Mouse (Mus musculus): ENCODE measurements at regions not wholly inside any gene's neighbourhood (a gene's known extent, or its start where the extent isn't known, plus 50 kb on each side); places are given as distances from the start of the nearest gene placed in this dataset.
A peak's percentile ranks its signal among the peaks of the same experiment; 100 is the strongest.

DNA sequence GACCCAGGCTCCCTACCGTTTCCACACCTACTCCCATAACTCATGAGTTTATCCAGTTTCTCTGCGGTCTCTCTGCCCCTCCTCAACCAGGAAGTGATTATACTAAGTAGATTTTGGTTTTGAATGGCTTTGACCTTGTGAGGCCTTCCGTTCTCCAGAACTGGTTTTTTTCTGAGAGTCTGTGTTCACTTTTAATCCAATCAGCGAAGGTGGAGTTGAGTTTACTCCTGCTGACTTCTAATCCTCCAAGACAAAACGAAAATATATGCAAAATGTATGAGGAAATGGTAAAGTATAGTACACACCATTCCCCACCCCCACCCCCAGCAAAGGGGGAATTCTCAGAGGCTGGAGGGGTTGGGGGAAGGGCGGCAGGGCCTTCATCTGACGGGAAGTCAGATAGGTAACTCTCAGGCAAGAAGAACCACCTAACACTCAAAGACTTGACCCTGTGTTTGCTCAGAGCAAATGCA, 73.6 kb upstream of the Atl2 start:
- no peak overlapping the region for H3K4me2 ChIP-seq (ENCODE audit: low read depth)
- TF ChIP-seq POLR2A (IDR thresholded peaks at IDR 0.05; ENCODE audit: insufficient read length, low read depth) = no peak
- no peak for TF ChIP-seq TCF3 (IDR thresholded peaks at IDR 0.05; ENCODE audit: insufficient read length, low read depth)
- TF ChIP-seq REST (IDR thresholded peaks at IDR 0.05; ENCODE audit: insufficient read depth, insufficient read length) = no peak
- no peak for TF ChIP-seq E2F4 (IDR thresholded peaks at IDR 0.05; ENCODE audit: insufficient read depth)
- no peak for TF ChIP-seq MYOD1 (IDR thresholded peaks at IDR 0.05; ENCODE audit: control insufficient read depth in 1 of 3, insufficient read length in 2 of 3, low read depth in 2 of 3)
- no peak for TF ChIP-seq CEBPB (IDR thresholded peaks at IDR 0.05; ENCODE audit: insufficient read depth, poor library complexity, severe bottlenecking)
- TF ChIP-seq SRF (IDR thresholded peaks at IDR 0.05; ENCODE audit: control insufficient read depth, insufficient read length, low read depth) = no peak
- no peak for TF ChIP-seq MAX (IDR thresholded peaks at IDR 0.05; ENCODE audit: low read depth)
- no peak for TF ChIP-seq MYOG (IDR thresholded peaks at IDR 0.05; ENCODE audit: control insufficient read depth in 1 of 3, insufficient read depth in 1 of 3, insufficient read length in 2 of 3, low read depth in 2 of 3)
- no peak for TF ChIP-seq POLR2AphosphoS2 (IDR thresholded peaks at IDR 0.05; ENCODE audit: insufficient read length, low read depth)
- TF ChIP-seq TCF12 (IDR thresholded peaks at IDR 0.05; ENCODE audit: insufficient read depth, poor library complexity, severe bottlenecking) = no peak
- no peak for TF ChIP-seq USF1 (IDR thresholded peaks at IDR 0.05; ENCODE audit: low read depth)
- no peaks in the 10 kb centered on the region for H3K79me2 ChIP-seq (ENCODE audit: control insufficient read depth, insufficient read depth)
- peaks cover 36% of the 10 kb centered on the region for H3K27me3 ChIP-seq (ENCODE audit: control insufficient read depth, insufficient read depth, insufficient read length)
- H3K36me3 ChIP-seq (ENCODE audit: control insufficient read depth, insufficient read depth) = no peaks in the 10 kb centered on the region
- H3ac ChIP-seq (ENCODE audit: control insufficient read depth, insufficient read length) = no peak overlapping the region
- no peak overlapping the region for H3K4me3 ChIP-seq

DNA sequence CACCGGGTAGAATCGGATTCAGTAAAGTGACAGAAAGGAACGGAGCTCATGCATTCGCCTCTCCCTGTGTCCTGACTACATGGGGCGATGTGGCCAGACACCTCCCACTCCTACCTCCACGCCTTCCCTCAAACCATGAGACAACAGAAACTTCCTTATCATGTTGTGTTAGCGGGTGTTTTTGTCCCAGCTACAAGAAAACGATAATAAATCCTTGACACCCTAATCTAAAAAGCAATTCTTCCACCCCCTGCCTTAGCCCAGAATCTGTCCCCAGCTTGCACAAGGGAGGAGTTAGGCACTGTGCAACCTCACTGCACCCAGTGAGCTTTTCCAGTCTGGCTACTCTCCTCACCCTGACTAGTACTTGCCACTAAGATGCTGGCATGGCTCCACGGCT, 72.9 kb upstream of the Atl2 start:
- Histone ChIP-seq H3ac (ENCODE audit: control insufficient read depth, insufficient read length) (no peak overlapping the region), H3K4me2 (ENCODE audit: low read depth) (no peak overlapping the region), H3K36me3 (ENCODE audit: control insufficient read depth, insufficient read depth) (no peaks in the 10 kb centered on the region), H3K4me3 (no peak overlapping the region), H3K79me2 (ENCODE audit: control insufficient read depth, insufficient read depth) (no peaks in the 10 kb centered on the region), H3K27me3 (ENCODE audit: control insufficient read depth, insufficient read depth, insufficient read length) (peaks cover 36% of the 10 kb centered on the region)
- no peak for TF ChIP-seq TCF3 (IDR thresholded peaks at IDR 0.05; ENCODE audit: insufficient read length, low read depth)
- TF ChIP-seq SRF (IDR thresholded peaks at IDR 0.05; ENCODE audit: control insufficient read depth, insufficient read length, low read depth) = no peak
- TF ChIP-seq MYOG (IDR thresholded peaks at IDR 0.05; ENCODE audit: control insufficient read depth in 1 of 3, insufficient read depth in 1 of 3, insufficient read length in 2 of 3, low read depth in 2 of 3) = no peak
- no peak for TF ChIP-seq POLR2A (IDR thresholded peaks at IDR 0.05; ENCODE audit: insufficient read length, low read depth)
- TF ChIP-seq MYOD1 (IDR thresholded peaks at IDR 0.05; ENCODE audit: control insufficient read depth in 1 of 3, insufficient read length in 2 of 3, low read depth in 2 of 3) = no peak
- TF ChIP-seq TCF12 (IDR thresholded peaks at IDR 0.05; ENCODE audit: insufficient read depth, poor library complexity, severe bottlenecking) = no peak
- TF ChIP-seq REST (IDR thresholded peaks at IDR 0.05; ENCODE audit: insufficient read depth, insufficient read length) = no peak
- TF ChIP-seq E2F4 (IDR thresholded peaks at IDR 0.05; ENCODE audit: insufficient read depth) = no peak
- no peak for TF ChIP-seq POLR2AphosphoS2 (IDR thresholded peaks at IDR 0.05; ENCODE audit: insufficient read length, low read depth)
- no peak for TF ChIP-seq USF1 (IDR thresholded peaks at IDR 0.05; ENCODE audit: low read depth)
- no peak for TF ChIP-seq CEBPB (IDR thresholded peaks at IDR 0.05; ENCODE audit: insufficient read depth, poor library complexity, severe bottlenecking)
- no peak for TF ChIP-seq MAX (IDR thresholded peaks at IDR 0.05; ENCODE audit: low read depth)

DNA sequence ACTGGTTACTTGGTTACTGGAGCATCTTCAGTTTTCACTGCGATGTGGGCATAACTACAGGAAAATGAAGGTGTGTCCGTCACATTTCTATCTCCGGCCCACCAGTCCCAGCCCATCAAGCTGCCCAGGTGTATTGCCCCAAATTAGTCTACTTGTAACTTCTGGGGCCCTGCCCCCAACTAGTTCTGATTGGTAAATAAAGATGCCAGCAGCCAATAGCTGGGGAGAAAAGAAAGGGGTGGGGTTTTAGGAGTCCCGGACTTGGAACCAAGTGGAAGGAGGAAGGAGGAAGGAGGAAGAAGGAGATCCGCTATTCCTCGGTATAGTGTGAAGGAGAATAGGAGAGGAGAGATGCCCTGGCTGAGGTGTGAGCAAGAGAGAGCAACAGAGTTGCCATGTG, 71.1 kb upstream of the Atl2 start:
- H3K4me3 ChIP-seq = no peak overlapping the region
- no peaks in the 10 kb centered on the region for H3K79me2 ChIP-seq (ENCODE audit: control insufficient read depth, insufficient read depth)
- H3K4me2 ChIP-seq (ENCODE audit: low read depth) = no peak overlapping the region
- TF ChIP-seq POLR2AphosphoS2 (IDR thresholded peaks at IDR 0.05; ENCODE audit: insufficient read length, low read depth) (no peak), POLR2A (IDR thresholded peaks at IDR 0.05; ENCODE audit: insufficient read length, low read depth) (no peak), MAX (IDR thresholded peaks at IDR 0.05; ENCODE audit: low read depth) (no peak), MYOD1 (IDR thresholded peaks at IDR 0.05; ENCODE audit: control insufficient read depth in 1 of 3, insufficient read length in 2 of 3, low read depth in 2 of 3) (no peak), MYOG (IDR thresholded peaks at IDR 0.05; ENCODE audit: control insufficient read depth in 1 of 3, insufficient read depth in 1 of 3, insufficient read length in 2 of 3, low read depth in 2 of 3) (no peak), USF1 (IDR thresholded peaks at IDR 0.05; ENCODE audit: low read depth) (no peak), SRF (IDR thresholded peaks at IDR 0.05; ENCODE audit: control insufficient read depth, insufficient read length, low read depth) (no peak), CEBPB (IDR thresholded peaks at IDR 0.05; ENCODE audit: insufficient read depth, poor library complexity, severe bottlenecking) (no peak), TCF12 (IDR thresholded peaks at IDR 0.05; ENCODE audit: insufficient read depth, poor library complexity, severe bottlenecking) (no peak), E2F4 (IDR thresholded peaks at IDR 0.05; ENCODE audit: insufficient read depth) (no peak), TCF3 (IDR thresholded peaks at IDR 0.05; ENCODE audit: insufficient read length, low read depth) (no peak), REST (IDR thresholded peaks at IDR 0.05; ENCODE audit: insufficient read depth, insufficient read length) (no peak)
- H3K36me3 ChIP-seq (ENCODE audit: control insufficient read depth, insufficient read depth) = no peaks in the 10 kb centered on the region
- H3ac ChIP-seq (ENCODE audit: control insufficient read depth, insufficient read length) = no peak overlapping the region
- H3K27me3 ChIP-seq (ENCODE audit: control insufficient read depth, insufficient read depth, insufficient read length) = peaks cover 36% of the 10 kb centered on the region

DNA sequence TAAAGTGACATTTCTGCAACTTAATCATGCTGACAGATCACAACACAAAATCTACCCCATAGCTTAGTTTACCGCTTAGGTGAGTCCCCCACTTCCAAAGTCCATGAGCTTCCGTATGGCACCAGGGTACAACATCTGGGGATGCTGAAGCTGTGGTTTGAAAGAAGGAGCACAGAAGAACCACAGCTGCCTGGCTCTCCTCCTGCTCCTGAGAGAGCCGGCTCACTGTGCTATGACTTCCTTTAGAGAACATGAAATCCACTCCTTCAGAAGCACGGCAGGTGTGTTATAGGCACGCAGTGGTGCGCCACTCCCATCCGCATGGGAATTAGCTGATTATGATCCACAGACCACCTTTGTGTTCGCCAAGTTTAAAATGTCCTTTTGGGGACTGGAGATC, 69.7 kb upstream of the Atl2 start:
- peaks cover 29% of the 10 kb centered on the region for H3K27me3 ChIP-seq (ENCODE audit: control insufficient read depth, insufficient read depth, insufficient read length)
- no peak overlapping the region for H3K4me3 ChIP-seq
- no peak overlapping the region for H3ac ChIP-seq (ENCODE audit: control insufficient read depth, insufficient read length)
- H3K4me2 ChIP-seq (ENCODE audit: low read depth) = no peak overlapping the region
- H3K79me2 ChIP-seq (ENCODE audit: control insufficient read depth, insufficient read depth) = no peaks in the 10 kb centered on the region
- H3K36me3 ChIP-seq (ENCODE audit: control insufficient read depth, insufficient read depth) = no peaks in the 10 kb centered on the region
- TF ChIP-seq CEBPB (IDR thresholded peaks at IDR 0.05; ENCODE audit: insufficient read depth, poor library complexity, severe bottlenecking) = no peak

DNA sequence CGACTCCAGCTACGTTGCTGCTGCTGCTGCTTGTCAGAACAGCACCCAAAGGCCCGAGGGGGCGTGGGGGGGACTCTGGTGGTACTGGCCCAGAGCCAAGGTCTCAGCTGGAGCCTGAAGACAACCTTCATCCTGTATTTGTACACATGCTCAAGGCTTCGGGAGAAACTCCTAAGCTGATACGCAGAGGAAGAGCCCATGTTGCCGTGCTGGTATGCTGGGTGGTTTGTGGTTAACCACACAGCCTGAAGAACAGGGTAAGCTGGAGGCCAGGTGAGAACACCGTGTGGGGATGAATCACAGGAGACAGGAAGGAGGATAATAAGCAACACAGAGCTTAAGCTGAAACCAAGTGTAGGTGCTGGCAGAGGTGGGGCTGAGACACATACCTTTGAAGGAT, 68.9 kb upstream of the Atl2 start:
- no peaks in the 10 kb centered on the region for H3K36me3 ChIP-seq (ENCODE audit: control insufficient read depth, insufficient read depth)
- H3ac ChIP-seq (ENCODE audit: control insufficient read depth, insufficient read length) = no peak overlapping the region
- no peak overlapping the region for H3K4me3 ChIP-seq
- peaks cover 23% of the 10 kb centered on the region for H3K27me3 ChIP-seq (ENCODE audit: control insufficient read depth, insufficient read depth, insufficient read length)
- H3K4me2 ChIP-seq (ENCODE audit: low read depth) = no peak overlapping the region
- H3K79me2 ChIP-seq (ENCODE audit: control insufficient read depth, insufficient read depth) = no peaks in the 10 kb centered on the region
- TF ChIP-seq MYOD1 (IDR thresholded peaks at IDR 0.05; ENCODE audit: control insufficient read depth in 1 of 3, insufficient read length in 2 of 3, low read depth in 2 of 3) (peak in 1 of 3 experiments; percentile 39), MYOG (IDR thresholded peaks at IDR 0.05; ENCODE audit: control insufficient read depth in 1 of 3, insufficient read depth in 1 of 3, insufficient read length in 2 of 3, low read depth in 2 of 3) (peak in 1 of 3 experiments; percentile 28), REST (IDR thresholded peaks at IDR 0.05; ENCODE audit: insufficient read depth, insufficient read length) (no peak), SRF (IDR thresholded peaks at IDR 0.05; ENCODE audit: control insufficient read depth, insufficient read length, low read depth) (no peak)

Data from myocyte (in vitro differentiated cells).